Mouse (Mus musculus): ENCODE measurements around the gene Morn1. TPM values are rescaled to one million over a fixed set of nuclear protein-coding genes. Genes with fewer than 3 reads are reported as not detected.

Morn1 gene
- total and polyA plus RNA-seq, 3 experiments = 3.8 to 8.7 (median 4.0) TPM

DNA sequence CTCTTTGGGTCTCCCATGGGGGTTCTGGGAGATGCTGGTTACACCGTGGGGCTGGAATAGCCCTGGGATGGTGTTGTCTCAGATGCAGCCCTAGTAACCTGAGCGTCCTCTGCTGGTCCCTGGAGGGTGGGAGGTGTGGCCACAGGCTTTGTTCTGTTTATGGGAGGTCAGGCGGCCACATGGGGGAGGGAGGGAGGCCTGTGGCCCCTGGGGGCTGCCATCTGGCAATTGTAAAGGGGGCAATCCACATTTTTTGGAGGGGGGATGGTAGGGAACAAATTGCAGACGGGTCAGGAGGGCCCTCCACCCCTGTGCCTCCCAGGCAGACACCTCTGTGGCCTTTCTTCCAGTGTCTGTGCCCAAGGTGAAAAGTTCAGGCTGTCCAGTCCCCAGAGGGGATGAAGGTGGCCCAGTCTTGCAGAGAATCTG is 103.3 kb downstream of the Morn1 start:
- dilution Hi-C loops (cut with MboI; ENCODE audit: extremely low pct_ligation_motif_present, extremely low pct_unique_long_range_greater_than_20kb, low sequenced_read_pairs) = no loop called here
- Histone ChIP-seq H3K4me1 (ENCODE audit: control insufficient read depth in 1 of 2, insufficient read depth in 2 of 2) (peaks cover 52 to 86% of the 10 kb centered on the region in 2 experiments), H3K79me2 (replicated peaks; ENCODE audit: control insufficient read depth, extremely low read depth, insufficient read depth, poor library complexity, severe bottlenecking) (peaks cover 79% of the 10 kb centered on the region), H3K9ac (ENCODE audit: insufficient read depth, low read depth) (no peak overlapping the region), H3K36me3 (replicated peaks in 1 of 2; ENCODE audit: control insufficient read depth in 1 of 2, insufficient read depth in 1 of 2, low read length in 1 of 2) (peaks cover 4 to 39% of the 10 kb centered on the region in 2 experiments), H3K4me3 (replicated peaks in 1 of 3; ENCODE audit: low read depth in 2 of 3, low read length in 2 of 3, poor library complexity in 1 of 3) (no peak overlapping the region), H3K27me3 (replicated peaks) (no peaks in the 10 kb centered on the region), H3K4me2 (ENCODE audit: insufficient read depth, low read depth, poor library complexity, severe bottlenecking) (no peak overlapping the region), H3K27ac (ENCODE audit: insufficient read depth, low read depth) (no peak overlapping the region), H3K9me3 (replicated peaks; ENCODE audit: low read length) (no peaks in the 10 kb centered on the region)
- DNase-seq (ENCODE audit: extremely low read depth) = peak; percentile 45
- TF ChIP-seq RAD21 (IDR thresholded peaks at IDR 0.05; ENCODE audit: low read depth, low read length) = peak; percentile 58
- TF ChIP-seq MEF2A (IDR thresholded peaks at IDR 0.05; ENCODE audit: borderline replicate concordance, low read depth, low read length) = no peak
- peak; percentile 65 for TF ChIP-seq IRF4 (IDR thresholded peaks at IDR 0.05; ENCODE audit: low read depth, low read length)
- peak; percentile 7; the same call in 1 of the 2 replicates for TF ChIP-seq ZC3H11A (IDR thresholded peaks at IDR 0.05; ENCODE audit: low read depth, low read length)
- TF ChIP-seq MAZ (IDR thresholded peaks at IDR 0.05; ENCODE audit: low read depth, low read length) = peak; percentile 33; the same call in 1 of the 2 replicates
- TF ChIP-seq CTCF (conservative IDR thresholded peaks at IDR 0.05 in 1 of 2, IDR thresholded peaks at IDR 0.05 in 1 of 2; ENCODE audit: low read depth in 2 of 2, low read length in 2 of 2) = peak in 1 of 2 experiments; percentile 63; a peak in 2 of 4 replicates
- no peak for TF ChIP-seq GABPA (IDR thresholded peaks at IDR 0.05; ENCODE audit: insufficient replicate concordance, low read depth, low read length)
- peak; percentile 28; the same call in 1 of the 2 replicates for TF ChIP-seq ETS1 (conservative IDR thresholded peaks at IDR 0.05; ENCODE audit: low read depth, low read length)
- peak; percentile 67 for TF ChIP-seq SMC3 (IDR thresholded peaks at IDR 0.05; ENCODE audit: low read depth, low read length)
- TF ChIP-seq BHLHE40 (IDR thresholded peaks at IDR 0.05; ENCODE audit: low read depth, low read length) = peak; percentile 22; the same call in 1 of the 2 replicates
- no peak for TF ChIP-seq EP300 (IDR thresholded peaks at IDR 0.05; ENCODE audit: low read length)
- in situ Hi-C loops (cut with MboI; ENCODE audit: low pct_ligation_motif_present, low pct_unique_long_range_greater_than_20kb, low sequenced_read_pairs) = loop anchor here (5.0 kb wide), 1 partner anchor 58 kb away; the partner anchor contains the start of gene Faap20

DNA sequence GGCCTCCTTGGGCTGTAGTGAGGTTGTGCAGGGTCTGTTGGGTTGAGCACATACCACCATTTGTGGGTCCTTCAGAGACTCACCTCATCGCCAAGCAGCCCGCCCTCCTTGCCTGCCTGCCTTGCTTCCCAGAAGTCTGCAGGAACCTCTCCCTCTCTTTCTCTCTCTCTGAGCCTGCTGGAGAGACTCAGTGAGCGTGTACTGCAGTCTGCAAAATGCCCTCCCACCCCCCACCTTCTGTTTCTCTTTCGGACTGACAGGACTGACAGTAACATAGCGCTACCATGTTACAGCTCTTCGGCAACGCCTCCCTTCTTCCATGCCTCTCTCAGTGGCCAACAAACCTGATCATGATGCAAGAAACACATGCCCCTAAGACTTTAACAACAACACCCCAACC is 103.9 kb downstream of the Morn1 start:
- in situ Hi-C loops (cut with MboI; ENCODE audit: low pct_ligation_motif_present, low pct_unique_long_range_greater_than_20kb, low sequenced_read_pairs) = loop anchor here (5.0 kb wide), 1 partner anchor 57 kb away; the partner anchor contains the start of gene Faap20
- Histone ChIP-seq H3K79me2 (replicated peaks; ENCODE audit: control insufficient read depth, extremely low read depth, insufficient read depth, poor library complexity, severe bottlenecking) (peaks cover 79% of the 10 kb centered on the region), H3K36me3 (replicated peaks in 1 of 2; ENCODE audit: control insufficient read depth in 1 of 2, insufficient read depth in 1 of 2, low read length in 1 of 2) (peaks cover 4 to 37% of the 10 kb centered on the region in 2 experiments), H3K9ac (ENCODE audit: insufficient read depth, low read depth) (no peak overlapping the region), H3K27ac (ENCODE audit: insufficient read depth, low read depth) (no peak overlapping the region), H3K27me3 (replicated peaks) (no peaks in the 10 kb centered on the region), H3K4me3 (replicated peaks in 1 of 3; ENCODE audit: low read depth in 2 of 3, low read length in 2 of 3, poor library complexity in 1 of 3) (no peak overlapping the region), H3K4me1 (ENCODE audit: control insufficient read depth in 1 of 2, insufficient read depth in 2 of 2) (peaks cover 52 to 85% of the 10 kb centered on the region in 2 experiments), H3K9me3 (replicated peaks; ENCODE audit: low read length) (no peaks in the 10 kb centered on the region), H3K4me2 (ENCODE audit: insufficient read depth, low read depth, poor library complexity, severe bottlenecking) (no peak overlapping the region)
- DNase-seq (ENCODE audit: extremely low read depth) = no peak
- dilution Hi-C loops (cut with MboI; ENCODE audit: extremely low pct_ligation_motif_present, extremely low pct_unique_long_range_greater_than_20kb, low sequenced_read_pairs) = no loop called here
- no peak for TF ChIP-seq ZMIZ1 (IDR thresholded peaks at IDR 0.05; ENCODE audit: low read depth, low read length)
- no peak for TF ChIP-seq MAZ (IDR thresholded peaks at IDR 0.05; ENCODE audit: low read depth, low read length)
- no peak for TF ChIP-seq KAT2A (IDR thresholded peaks at IDR 0.05; ENCODE audit: insufficient replicate concordance, low read length)
- TF ChIP-seq MAX (IDR thresholded peaks at IDR 0.05; ENCODE audit: low read length) = no peak
- no peak for TF ChIP-seq UBTF (IDR thresholded peaks at IDR 0.05; ENCODE audit: low read depth, low read length)
- TF ChIP-seq ZKSCAN1 (IDR thresholded peaks at IDR 0.05; ENCODE audit: borderline replicate concordance, low read depth, low read length) = no peak
- TF ChIP-seq TBP (conservative IDR thresholded peaks at IDR 0.05; ENCODE audit: low read depth, low read length) = no peak
- no peak for TF ChIP-seq HCFC1 (IDR thresholded peaks at IDR 0.05; ENCODE audit: low read depth, low read length)
- TF ChIP-seq MAFK (IDR thresholded peaks at IDR 0.05; ENCODE audit: insufficient replicate concordance, low read length) = no peak
- no peak for TF ChIP-seq SIN3A (IDR thresholded peaks at IDR 0.05; ENCODE audit: low read length)
- TF ChIP-seq ZC3H11A (IDR thresholded peaks at IDR 0.05; ENCODE audit: low read depth, low read length) = no peak
- TF ChIP-seq POLR2A (IDR thresholded peaks at IDR 0.05; ENCODE audit: low read depth, low read length) = no peak

Other genes with a start within 250 kb of the Morn1 start
- gene Ttc34, start 249.1 kb upstream of the Morn1 start, total RNA-seq (2012; rRNA removed) = not detected in 2 replicates
- not detected in 2 replicates for gene Ttc34, start 249.1 kb upstream of the Morn1 start, total RNA-seq (2014; rRNA removed)
- gene Ttc34, start 249.1 kb upstream of the Morn1 start, polyA plus RNA-seq (2012; ENCODE audit: insufficient read length, low read depth) = not detected in 2 replicates
- gene Mmel1, start 217.0 kb upstream of the Morn1 start, total RNA-seq (2012; rRNA removed) = 2.0 and 3.9 TPM in 2 replicates
- gene Mmel1, start 217.0 kb upstream of the Morn1 start, total RNA-seq (2014; rRNA removed) = 2.0 and 2.2 TPM in 2 replicates
- 0.70 and 0.71 TPM in 2 replicates for gene Mmel1, start 217.0 kb upstream of the Morn1 start, polyA plus RNA-seq (2012; ENCODE audit: insufficient read length, low read depth)
- gene Fam213b, start 187.4 kb upstream of the Morn1 start, total RNA-seq (2012; rRNA removed) = 28.3 and 49.8 TPM in 2 replicates
- 6.1 and 7.5 TPM in 2 replicates for gene Fam213b, start 187.4 kb upstream of the Morn1 start, total RNA-seq (2014; rRNA removed)
- gene Fam213b, start 187.4 kb upstream of the Morn1 start, polyA plus RNA-seq (2012; ENCODE audit: insufficient read length, low read depth) = 5.5 and 7.0 TPM in 2 replicates
- 68.3 and 109 TPM in 2 replicates for gene Tnfrsf14, start 158.0 kb upstream of the Morn1 start, total RNA-seq (2012; rRNA removed)
- 21.0 and 25.9 TPM in 2 replicates for gene Tnfrsf14, start 158.0 kb upstream of the Morn1 start, total RNA-seq (2014; rRNA removed)
- gene Tnfrsf14, start 158.0 kb upstream of the Morn1 start, polyA plus RNA-seq (2012; ENCODE audit: insufficient read length, low read depth) = 19.8 and 20.0 TPM in 2 replicates
- gene Hes5, start 125.7 kb upstream of the Morn1 start, total RNA-seq (2012; rRNA removed) = 6.2 and 6.8 TPM in 2 replicates
- 2.1 and 2.7 TPM in 2 replicates for gene Hes5, start 125.7 kb upstream of the Morn1 start, total RNA-seq (2014; rRNA removed)
- gene Hes5, start 125.7 kb upstream of the Morn1 start, polyA plus RNA-seq (2012; ENCODE audit: insufficient read length, low read depth) = 1.5 and 1.7 TPM in 2 replicates
- 30.6 and 34.7 TPM in 2 replicates for gene Pank4, start 122.5 kb upstream of the Morn1 start, total RNA-seq (2012; rRNA removed)
- 27.6 and 28.1 TPM in 2 replicates for gene Pank4, start 122.5 kb upstream of the Morn1 start, total RNA-seq (2014; rRNA removed)
- gene Pank4, start 122.5 kb upstream of the Morn1 start, polyA plus RNA-seq (2012; ENCODE audit: insufficient read length, low read depth) = 22.4 and 23.2 TPM in 2 replicates
- gene Plch2, start 29.8 kb upstream of the Morn1 start, total RNA-seq (2012; rRNA removed) = 0.38 and 0.47 TPM in 2 replicates
- 0.04 and 0.09 TPM in 2 replicates for gene Plch2, start 29.8 kb upstream of the Morn1 start, total RNA-seq (2014; rRNA removed)
- gene Plch2, start 29.8 kb upstream of the Morn1 start, polyA plus RNA-seq (2012; ENCODE audit: insufficient read length, low read depth) = 0.16 and 0.17 TPM in 2 replicates
- gene Pex10, start 19.6 kb upstream of the Morn1 start, total RNA-seq (2012; rRNA removed) = 15.7 and 21.9 TPM in 2 replicates
- gene Pex10, start 19.6 kb upstream of the Morn1 start, total RNA-seq (2014; rRNA removed) = 9.2 and 10.2 TPM in 2 replicates
- gene Pex10, start 19.6 kb upstream of the Morn1 start, polyA plus RNA-seq (2012; ENCODE audit: insufficient read length, low read depth) = 14.2 and 15.6 TPM in 2 replicates
- gene Rer1, start 195 bp upstream of the Morn1 start, total RNA-seq (2012; rRNA removed) = 126 and 138 TPM in 2 replicates
- 221 and 232 TPM in 2 replicates for gene Rer1, start 195 bp upstream of the Morn1 start, total RNA-seq (2014; rRNA removed)
- gene Rer1, start 195 bp upstream of the Morn1 start, polyA plus RNA-seq (2012; ENCODE audit: insufficient read length, low read depth) = 123 and 135 TPM in 2 replicates
- 9.9 and 10.1 TPM in 2 replicates for gene Ski, start 136.0 kb downstream of the Morn1 start, total RNA-seq (2012; rRNA removed)
- gene Ski, start 136.0 kb downstream of the Morn1 start, total RNA-seq (2014; rRNA removed) = 3.3 and 4.1 TPM in 2 replicates
- gene Ski, start 136.0 kb downstream of the Morn1 start, polyA plus RNA-seq (2012; ENCODE audit: insufficient read length, low read depth) = 14.1 and 17.9 TPM in 2 replicates
- 42.1 and 45.0 TPM in 2 replicates for gene Faap20, start 163.2 kb downstream of the Morn1 start, total RNA-seq (2012; rRNA removed)
- gene Faap20, start 163.2 kb downstream of the Morn1 start, total RNA-seq (2014; rRNA removed) = 24.1 and 31.0 TPM in 2 replicates
- 35.7 and 36.4 TPM in 2 replicates for gene Faap20, start 163.2 kb downstream of the Morn1 start, polyA plus RNA-seq (2012; ENCODE audit: insufficient read length, low read depth)

Measured in CH12.LX (cell line).